Comparison of ENCODE assay signal across 8 mouse cellular contexts in the genomic region with DNA sequence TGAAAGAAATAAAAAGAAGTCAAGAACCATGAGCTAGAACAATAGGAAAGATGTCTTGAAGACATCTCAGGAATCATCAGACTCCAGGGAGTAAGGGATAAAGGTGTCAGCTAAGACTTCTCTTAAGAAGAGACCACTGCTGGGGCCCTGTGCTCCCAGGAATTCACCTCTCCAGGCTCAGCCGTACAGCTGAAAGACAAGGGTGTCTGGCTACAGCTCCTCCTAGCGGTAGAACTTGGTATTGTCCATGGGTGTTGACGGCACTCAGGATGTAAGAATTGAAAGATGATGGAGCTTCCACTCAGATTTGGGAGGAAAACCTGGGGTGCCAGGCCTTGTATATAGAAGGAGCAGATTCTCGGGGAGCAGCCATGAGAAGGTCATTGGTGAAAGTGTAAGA. TPM values are rescaled to one million over a fixed set of nuclear protein-coding genes. Genes with fewer than 3 reads are reported as not detected.
DNase-seq lines count a peak whose midpoint lies in the region; ATAC-seq and TF ChIP-seq lines count a peak whose summit lies in the region.
"Had no signal": no experiment of that assay in that cellular context is flagged by ENCODE, and none has a peak within 500 bp of the region (broad histone marks: within the 10 kb centered on the region; RNA-seq: fewer than 3 reads in every experiment).

No protein-coding gene starts in this region.

- no peaks in the 10 kb centered on the region for H3K4me1 ChIP-seq in G1E (ENCODE audit: insufficient read depth, low read depth, low read length)
- no peaks in the 10 kb centered on the region for H3K4me1 ChIP-seq in spleen, adult 2 months (ENCODE audit: control insufficient read depth, insufficient read depth, insufficient read length)
- H3K4me1 ChIP-seq: limb, embryonic 13.5 days had no signal

- peaks cover 20% of the 10 kb centered on the region for H3K27me3 ChIP-seq in G1E (ENCODE audit: insufficient read depth, low read length)
- no peaks in the 10 kb centered on the region for H3K27me3 ChIP-seq in spleen, adult 2 months (ENCODE audit: control insufficient read depth, insufficient read depth, low read length)
- H3K27me3 ChIP-seq: limb, embryonic 13.5 days had no signal

- intact Hi-C loops in gastrocnemius, adult 2 months (cut with DNase I), result loop anchor here (5.0 kb wide), 1 partner anchor 41 kb away; the partner anchor contains the start of genes Insrr and Ntrk1

- no peaks in the 10 kb centered on the region for H3K9me3 ChIP-seq in G1E (replicated peaks)
- H3K9me3 ChIP-seq: limb, embryonic 13.5 days had no signal

- peak; percentile 94 for TF ChIP-seq CTCF in G1E (IDR thresholded peaks at IDR 0.05; ENCODE audit: low read depth, low read length)
- TF ChIP-seq CTCF in gastrocnemius, adult 2 months (IDR thresholded peaks at IDR 0.05), result peak; percentile 94
- peak; percentile 73; the same call in 1 of the 2 replicates for TF ChIP-seq CTCF in spleen, adult 2 months (IDR thresholded peaks at IDR 0.05; ENCODE audit: extremely low read depth, insufficient read depth, insufficient read length, insufficient replicate concordance)

- no peaks in the 10 kb centered on the region for H3K36me3 ChIP-seq in G1E (replicated peaks)
- H3K36me3 ChIP-seq in spleen, adult 2 months (ENCODE audit: control insufficient read depth, insufficient read depth, low read length), result no peaks in the 10 kb centered on the region
- H3K36me3 ChIP-seq: limb, embryonic 13.5 days had no signal

- H3K4me3 ChIP-seq in G1E (ENCODE audit: low read depth, low read length), result no peak overlapping the region
- no peak overlapping the region for H3K4me3 ChIP-seq in gastrocnemius, adult 2 months
- no peak overlapping the region for H3K4me3 ChIP-seq in spleen, adult 2 months (ENCODE audit: extremely low read depth, insufficient read depth, insufficient read length)
- H3K4me3 ChIP-seq: limb, embryonic 13.5 days had no signal

- no peak for ATAC-seq in G1E (ENCODE audit: extremely low read depth, insufficient number of reproducible peaks, low FRiP score, poor library complexity, severe bottlenecking)
- ATAC-seq in megakaryocyte, adult 5-6 weeks (ENCODE audit: poor library complexity, severe bottlenecking), result peak; percentile 81

- DNase-seq in CD4-positive, CD25-positive, alpha-beta regulatory T cell, adult 2 months (ENCODE audit: low read depth, low spot score), result peak; percentile 90
- DNase-seq in G1E (ENCODE audit: low spot score), result peak; percentile 31
- peak; percentile 50 for DNase-seq in cerebellum, adult 11 months
- DNase-seq in gastrocnemius, adult 2 months, result peak; percentile 76
- peak; percentile 59 to 87 for DNase-seq in layer of hippocampus, adult 18-20 months (ENCODE audit: low spot score in 2 of 2)
- DNase-seq in spleen, adult 2 months (ENCODE audit: low read depth in 1 of 2, low spot score in 2 of 2), result peak in 1 of 2 experiments; percentile 65

- H3K27ac ChIP-seq in gastrocnemius, adult 2 months, result no peak overlapping the region
- H3K27ac ChIP-seq in spleen, adult 2 months (ENCODE audit: insufficient read depth, low read length), result no peak overlapping the region
- H3K27ac ChIP-seq: limb, embryonic 13.5 days had no signal

- TF ChIP-seq POLR2A in spleen, adult 2 months (IDR thresholded peaks at IDR 0.05; ENCODE audit: low read depth, low read length), result no peak

- WGBS in spleen, adult 2 months, result 3% methylated on average over 4 of the region's 4 CpGs

RNA-seq across cellular contexts. Expression of gene Sh2d2a, which starts 7.9 kb away (rescaled TPM):
- total RNA-seq in G1E (2014; fragmentation: Nextera tagmentation), result not detected in 2 replicates
- total RNA-seq in G1E (2017), result 0.16 and 0.17 TPM in 2 replicates
- not detected in 2 replicates for polyA plus RNA-seq in G1E (2012)
- total RNA-seq in gastrocnemius, adult 2 months (2021), result not detected
- total RNA-seq in layer of hippocampus, adult 18-20 months (2021), result not detected
- 1.9 and 2.7 TPM in 2 replicates for total RNA-seq in megakaryocyte, adult 5-6 weeks (2015)
- 0.70 and 1.4 TPM in 2 replicates for total RNA-seq in megakaryocyte, adult 5-6 weeks (2017)
- polyA plus RNA-seq in spleen, adult 2 months (2012; rRNA removed), result 27.4 and 29.1 TPM in 2 replicates
- polyA plus RNA-seq: limb, embryonic 13.5 days had no signal

RNA-seq across cellular contexts. Expression of gene Pear1, which starts 14.5 kb away (rescaled TPM):
- not detected in 2 replicates for total RNA-seq in G1E (2014; fragmentation: Nextera tagmentation)
- total RNA-seq in G1E (2017), result under 0.01 and 0.05 TPM in 2 replicates
- polyA plus RNA-seq in G1E (2012), result not detected in 2 replicates
- total RNA-seq in gastrocnemius, adult 2 months (2021), result 1 to 10 TPM; 6.3 to 8.4 TPM
- 10 to 100 TPM in 1 of 2 experiments, 1 to 10 TPM in 1; 7.1 to 11.6 TPM for total RNA-seq in layer of hippocampus, adult 18-20 months (2021)
- total RNA-seq in megakaryocyte, adult 5-6 weeks (2015), result 1.9 and 4.8 TPM in 2 replicates
- 0.77 and 2.6 TPM in 2 replicates for total RNA-seq in megakaryocyte, adult 5-6 weeks (2017)
- polyA plus RNA-seq in spleen, adult 2 months (2012; rRNA removed), result 63.8 and 65.8 TPM in 2 replicates

RNA-seq across cellular contexts. Expression of gene Insrr, which starts 41.9 kb away (rescaled TPM):
- not detected in 2 replicates for total RNA-seq in G1E (2014; fragmentation: Nextera tagmentation)
- 0.05 and 0.06 TPM in 2 replicates for total RNA-seq in G1E (2017)
- polyA plus RNA-seq in G1E (2012), result not detected in 2 replicates
- not detected for total RNA-seq in gastrocnemius, adult 2 months (2021)
- total RNA-seq in layer of hippocampus, adult 18-20 months (2021), result under 1 TPM; 0.15 TPM
- not detected in 2 replicates for total RNA-seq in megakaryocyte, adult 5-6 weeks (2015)
- not detected in 2 replicates for total RNA-seq in megakaryocyte, adult 5-6 weeks (2017)
- 0.25 and 0.42 TPM in 2 replicates for polyA plus RNA-seq in spleen, adult 2 months (2012; rRNA removed)

RNA-seq across cellular contexts. Expression of gene Ntrk1, which starts 43.7 kb away (rescaled TPM):
- total RNA-seq in G1E (2014; fragmentation: Nextera tagmentation) (not detected in 2 replicates), G1E (2017) (not detected in 2 replicates)
- polyA plus RNA-seq in G1E (2012), result not detected in 2 replicates
- total RNA-seq in gastrocnemius, adult 2 months (2021), result not detected
- total RNA-seq in layer of hippocampus, adult 18-20 months (2021), result under 1 TPM; 0.25 to 0.32 TPM
- not detected in 2 replicates for total RNA-seq in megakaryocyte, adult 5-6 weeks (2015)
- total RNA-seq in megakaryocyte, adult 5-6 weeks (2017), result not detected in 2 replicates
- 0.09 and 0.14 TPM in 2 replicates for polyA plus RNA-seq in spleen, adult 2 months (2012; rRNA removed)

RNA-seq across cellular contexts. Expression of gene Prcc, which starts 46.8 kb away (rescaled TPM):
- total RNA-seq in G1E (2014; fragmentation: Nextera tagmentation), result 41.3 and 44.7 TPM in 2 replicates
- total RNA-seq in G1E (2017), result 28.5 and 32.3 TPM in 2 replicates
- 75.9 and 99.7 TPM in 2 replicates for polyA plus RNA-seq in G1E (2012)
- 10 to 100 TPM; 45.5 to 52.8 TPM for total RNA-seq in gastrocnemius, adult 2 months (2021)
- 10 to 100 TPM; 56.0 to 61.0 TPM for total RNA-seq in layer of hippocampus, adult 18-20 months (2021)
- 16.8 and 18.9 TPM in 2 replicates for total RNA-seq in megakaryocyte, adult 5-6 weeks (2015)
- 18.5 and 22.2 TPM in 2 replicates for total RNA-seq in megakaryocyte, adult 5-6 weeks (2017)
- 23.3 and 23.4 TPM in 2 replicates for polyA plus RNA-seq in spleen, adult 2 months (2012; rRNA removed)
